Mouse (Mus musculus) frontal cortex, postnatal 25 days (tissue): ENCODE data around the gene Olfr796.

ENCODE experiments used
- DNase-seq, 2 experiments: peaks; one replicate each; pipeline ENCODE4 v3.0.0; 2022; ENCODE audit warnings: low spot score in 2 of 2

The Olfr796 gene

GRCm38 (mm10) chr10:129612470-129612869, at the start of gene Olfr796:
TSS of gene Olfr796 (minus strand) at chr10:129612570.
- no peak for DNase-seq

DNA sequence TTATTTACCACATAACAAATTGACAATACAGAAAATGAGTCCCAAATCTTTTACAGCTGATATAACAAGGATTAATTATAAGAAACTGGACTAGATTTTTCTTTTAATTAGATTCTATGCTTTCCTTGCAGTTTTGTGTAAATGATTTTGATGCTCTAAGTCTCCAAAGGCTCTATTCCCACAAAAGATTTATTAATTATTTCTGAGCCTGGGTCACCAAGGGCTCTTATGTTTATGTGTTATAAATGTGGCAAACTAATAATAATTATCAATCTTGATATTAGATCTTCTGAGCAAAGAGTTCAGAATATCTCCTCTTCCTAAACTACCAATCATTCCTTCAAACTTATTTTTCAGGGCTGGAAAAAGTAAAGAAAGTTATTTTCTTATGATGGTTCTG, 45.0 kb upstream of the Olfr796 start, which contains the start of gene Olfr800:
Olfr800 (plus strand) TSS at position 301 of the 400 bp plus-strand sequence.
- DNase-seq, result no peak

DNA sequence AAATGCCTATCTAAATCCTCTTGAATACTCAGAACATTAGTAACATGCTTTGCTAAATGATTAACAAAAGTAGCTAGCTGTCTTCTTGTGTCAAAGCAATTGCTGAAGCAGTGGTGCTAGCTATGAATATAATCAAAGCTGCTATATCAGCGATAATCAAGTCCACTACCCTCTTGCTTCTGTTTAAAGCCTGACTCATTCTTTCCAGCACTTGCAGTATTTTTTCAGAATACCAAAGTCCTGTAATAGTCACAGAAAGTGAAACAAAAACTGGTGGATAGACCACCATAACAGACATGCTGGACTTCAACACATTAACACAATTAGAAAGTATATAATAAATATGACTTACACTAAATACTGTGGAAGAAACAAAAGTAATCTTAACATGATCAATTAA, 39.4 kb upstream of the Olfr796 start:
- DNase-seq, result no peak

GRCm38 (mm10) chr10:129637184-129637583, 24.8 kb upstream of the Olfr796 start, which contains the start of gene Olfr799:
TSS of gene Olfr799 (plus strand) at chr10:129637484.
- DNase-seq, result no peak

DNA sequence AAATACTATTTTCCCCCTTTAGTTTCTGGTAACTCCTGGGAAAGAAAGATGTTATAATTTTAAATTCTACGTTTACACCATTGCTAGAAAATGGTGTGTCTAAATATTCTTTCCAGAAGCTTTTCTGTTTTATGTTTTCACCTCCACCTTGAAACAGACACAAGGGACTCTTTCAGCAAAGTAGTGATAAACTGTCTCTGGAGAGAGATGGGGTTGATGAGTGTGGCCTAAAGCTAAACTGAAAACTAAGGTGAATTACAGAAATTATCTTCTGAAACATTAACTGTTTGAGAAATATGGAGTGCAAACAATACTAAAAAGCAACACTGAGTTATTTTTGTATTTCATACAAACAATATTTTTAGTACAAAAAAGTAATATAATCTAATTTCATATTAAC, 15.5 kb upstream of the Olfr796 start, which contains the start of gene Olfr798:
Olfr798 (minus strand) TSS at position 101 of the 400 bp plus-strand sequence.
- no peak for DNase-seq

- no peak for DNase-seq
These were observed 10.9 kb upstream of the Olfr796 start for GRCm38 (mm10) chr10:129623251-129623650.

DNA sequence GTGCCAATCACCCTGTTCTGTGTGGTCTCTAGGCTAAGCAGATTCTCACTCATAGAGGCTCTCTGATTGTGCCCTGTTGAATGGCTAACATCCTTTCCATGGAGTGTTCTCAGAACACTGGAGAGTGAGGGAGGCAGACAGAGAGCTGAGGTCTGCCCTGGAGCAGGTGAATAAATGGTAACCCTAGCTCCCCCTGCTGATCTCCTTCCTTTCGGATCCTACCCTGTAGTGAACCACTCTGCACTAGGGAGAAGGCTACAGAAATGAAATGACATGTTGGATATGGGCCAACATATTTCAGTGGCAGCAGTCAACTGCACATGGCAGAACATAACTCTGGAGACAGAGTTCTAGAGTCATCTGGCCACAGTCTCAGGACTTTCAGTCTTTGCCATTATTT, 9.4 kb upstream of the Olfr796 start:
- no peak for DNase-seq

DNA sequence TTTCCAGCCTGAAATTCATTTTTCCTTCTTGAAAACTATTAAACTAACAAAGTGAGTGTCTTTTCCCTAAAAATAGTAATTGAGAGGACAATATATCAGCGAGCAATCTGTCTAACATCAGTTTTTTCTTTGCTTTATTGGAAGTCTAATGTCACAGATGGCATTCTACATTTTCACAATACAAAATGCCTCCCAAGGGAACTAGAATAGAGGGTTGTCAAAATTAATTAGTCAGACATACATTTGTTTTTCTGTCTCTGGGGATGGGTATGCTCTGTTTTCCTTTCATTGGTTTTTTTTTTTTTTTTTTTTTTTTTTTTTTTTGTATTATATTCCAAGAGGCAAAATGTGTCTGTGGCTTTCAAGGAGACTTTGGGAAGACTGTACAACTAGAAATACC, 35.3 kb downstream of the Olfr796 start:
- no peak for DNase-seq

GRCm38 (mm10) chr10:129567355-129567754, 45.0 kb downstream of the Olfr796 start, which contains the start of gene Olfr794:
TSS of gene Olfr794 (plus strand) at chr10:129567655.
- no peak for DNase-seq
